Mouse (Mus musculus) neural tube, embryonic 13.5 days (tissue): Measurements from ENCODE around the gene Wars2. TPM values are rescaled to one million over a fixed set of nuclear protein-coding genes. Genes with fewer than 3 reads are reported as not detected.

Source experiments
- ATAC-seq: fragments of 200-750 bp; cut with Nextera tagmentation; 2 replicates; pipeline ENCODE4 v1.8.0; 2017; ENCODE audit warnings: low read depth, mild to moderate bottlenecking, moderate TSS enrichment, moderate library complexity
- H3K27ac ChIP-seq: fragments of 300-500 bp; sonication (generic); replicated peaks from 2 replicates; pipeline ENCODE4 v1.5.1; 2015; ENCODE audit warnings: moderate library complexity, mild to moderate bottlenecking, inconsistent platforms
- H3K27me3 ChIP-seq: fragments of 300-500 bp; sonication (generic); 2 replicates; pipeline ENCODE4 v1.6.1; 2015; ENCODE audit warnings: mild to moderate bottlenecking, inconsistent platforms
- H3K36me3 ChIP-seq: fragments of 300-500 bp; sonication (generic); 2 replicates; pipeline ENCODE4 v1.6.1; 2015; ENCODE audit warnings: mild to moderate bottlenecking, inconsistent platforms
- H3K4me1 ChIP-seq: fragments of 300-500 bp; sonication (generic); replicated peaks from 2 replicates; pipeline ENCODE4 v1.6.1; 2015; ENCODE audit warnings: inconsistent platforms
- H3K4me2 ChIP-seq: fragments of 300-500 bp; sonication (generic); 2 replicates; pipeline ENCODE4 v1.6.1; 2015; ENCODE audit warnings: inconsistent platforms, mild to moderate bottlenecking, moderate library complexity
- H3K4me3 ChIP-seq: fragments of 300-500 bp; sonication (generic); 2 replicates; pipeline ENCODE4 v1.5.1; 2015; ENCODE audit warnings: mild to moderate bottlenecking, inconsistent platforms
- H3K9ac ChIP-seq: fragments of 300-500 bp; sonication (generic); 2 replicates; pipeline ENCODE4 v1.6.1; 2015; ENCODE audit warnings: moderate library complexity, mild to moderate bottlenecking, inconsistent platforms
- H3K9me3 ChIP-seq: fragments of 300-500 bp; sonication (generic); 2 replicates; pipeline ENCODE4 v1.6.1; 2016; ENCODE audit warnings: inconsistent platforms
- WGBS: fragments of 180-500 bp; shearing (Covaris S2); methylation state at CpG from one replicate; pipeline ENCODE4 v1.1.7; 2015; 5-methylcytosine and 5-hydroxymethylcytosine counted together
- polyA plus RNA-seq: library from polyadenylated mRNA; unstranded; fragments of >200 nt; fragmentation: Nextera tagmentation; extraction: Ambion mirVana; gene quantifications from 2 replicates; pipeline ENCODE4 v1.2.1, GENCODE M21; 2015

The Wars2 gene
- polyA plus RNA-seq, 1 experiment from 2014 or later: 6.3 TPM

- H3K9ac ChIP-seq: no peak overlapping the region
- H3K4me2 ChIP-seq: no peak overlapping the region
- H3K9me3 ChIP-seq: peaks cover 10% of the 10 kb centered on the region; the same call in 1 of the 2 replicates
- H3K27me3 ChIP-seq: no peaks in the 10 kb centered on the region
- no peak overlapping the region for H3K4me3 ChIP-seq
- 0 out of 2 replicates have a peak, but pooled peaks cover 2% of the 10 kb centered on the region for H3K36me3 ChIP-seq
- ATAC-seq: peak; percentile 36; the same call in 1 of the 2 replicates
- WGBS: 67% methylated on average over 1 of the region's 1 CpGs
- H3K27ac ChIP-seq: no peak overlapping the region
- H3K4me1 ChIP-seq: peaks cover 9% of the 10 kb centered on the region; the same call in 1 of the 2 replicates
These were observed 16.1 kb downstream of the Wars2 start for GRCm38 (mm10) chr3:99156987-99157386.

GRCm38 (mm10) chr3:99157451-99158015 is 16.7 kb downstream of the Wars2 start:
- peaks cover 10% of the 10 kb centered on the region; the same call in 1 of the 2 replicates for H3K9me3 ChIP-seq
- no peak overlapping the region for H3K4me3 ChIP-seq
- peaks cover 9% of the 10 kb centered on the region; the same call in 1 of the 2 replicates for H3K4me1 ChIP-seq
- no peak overlapping the region for H3K4me2 ChIP-seq
- 0 out of 2 replicates have a peak, but pooled peaks cover 2% of the 10 kb centered on the region for H3K36me3 ChIP-seq
- 43% methylated on average over 4 of the region's 4 CpGs for WGBS
- H3K27ac ChIP-seq: peak overlapping the region; percentile 56; the same call in 1 of the 2 replicates
- H3K9ac ChIP-seq: 0 out of 2 replicates have a peak overlapping the region, but pooled peaks have one; percentile 5
- no peak for ATAC-seq
- H3K27me3 ChIP-seq: no peaks in the 10 kb centered on the region

- H3K27ac ChIP-seq: no peak overlapping the region
- 91% methylated on average over 3 of the region's 3 CpGs for WGBS
- no peak for ATAC-seq
- no peak overlapping the region for H3K4me2 ChIP-seq
- H3K36me3 ChIP-seq: 0 out of 2 replicates have a peak, but pooled peaks cover 2% of the 10 kb centered on the region
- no peak overlapping the region for H3K4me3 ChIP-seq
- peaks cover 10% of the 10 kb centered on the region; the same call in 1 of the 2 replicates for H3K9me3 ChIP-seq
- no peak overlapping the region for H3K9ac ChIP-seq
- no peaks in the 10 kb centered on the region for H3K27me3 ChIP-seq
- peaks cover 9% of the 10 kb centered on the region; the same call in 1 of the 2 replicates for H3K4me1 ChIP-seq
These were observed 19.1 kb downstream of the Wars2 start for GRCm38 (mm10) chr3:99160016-99160415.

GRCm38 (mm10) chr3:99162191-99162590 is 21.3 kb downstream of the Wars2 start:
- Histone ChIP-seq H3K4me2 (no peak overlapping the region), H3K27ac (no peak overlapping the region), H3K36me3 (0 out of 2 replicates have a peak, but pooled peaks cover 2% of the 10 kb centered on the region), H3K9ac (no peak overlapping the region), H3K9me3 (0 out of 2 replicates have a peak, but pooled peaks cover 10% of the 10 kb centered on the region), H3K4me3 (no peak overlapping the region), H3K4me1 (peaks cover 6% of the 10 kb centered on the region; the same call in 1 of the 2 replicates), H3K27me3 (no peaks in the 10 kb centered on the region)
- ATAC-seq: no peak
- 89% methylated on average over 2 of the region's 2 CpGs for WGBS

GRCm38 (mm10) chr3:99167734-99168133 is 26.9 kb downstream of the Wars2 start:
- WGBS: 68% methylated on average over 4 of the region's 4 CpGs
- H3K9me3 ChIP-seq: no peaks in the 10 kb centered on the region
- ATAC-seq: no peak

GRCm38 (mm10) chr3:99173178-99173577 is 32.3 kb downstream of the Wars2 start:
- Histone ChIP-seq H3K9ac (no peak overlapping the region), H3K36me3 (no peaks in the 10 kb centered on the region), H3K27ac (no peak overlapping the region), H3K27me3 (no peaks in the 10 kb centered on the region), H3K9me3 (no peaks in the 10 kb centered on the region), H3K4me1 (peaks cover 9% of the 10 kb centered on the region), H3K4me2 (no peak overlapping the region), H3K4me3 (no peak overlapping the region)
- WGBS: 88% methylated on average over 5 of the region's 5 CpGs
- ATAC-seq: no peak

More at GRCm38 (mm10) chr3:99167734-99168133, 26.9 kb downstream of the Wars2 start:
- H3K4me2 ChIP-seq: no peak overlapping the region
- no peaks in the 10 kb centered on the region for H3K4me1 ChIP-seq
- H3K27me3 ChIP-seq: no peaks in the 10 kb centered on the region
- H3K4me3 ChIP-seq: no peak overlapping the region
- no peaks in the 10 kb centered on the region for H3K36me3 ChIP-seq
- no peak overlapping the region for H3K27ac ChIP-seq
- no peak overlapping the region for H3K9ac ChIP-seq

GRCm38 (mm10) chr3:99174658-99175304 is 33.9 kb downstream of the Wars2 start:
- no peaks in the 10 kb centered on the region for H3K27me3 ChIP-seq
- peaks cover 9% of the 10 kb centered on the region for H3K4me1 ChIP-seq
- no peaks in the 10 kb centered on the region for H3K36me3 ChIP-seq
- H3K4me3 ChIP-seq: no peak overlapping the region
- H3K9ac ChIP-seq: 0 out of 2 replicates have a peak overlapping the region, but pooled peaks have one; percentile 27
- WGBS: 18% methylated on average over 9 of the region's 9 CpGs
- H3K27ac ChIP-seq: no peak overlapping the region; the same call in 1 of the 2 replicates
- no peaks in the 10 kb centered on the region for H3K9me3 ChIP-seq
- H3K4me2 ChIP-seq: peak overlapping the region; percentile 24; the same call in 1 of the 2 replicates
- ATAC-seq: peak; percentile 81

- Histone ChIP-seq H3K4me2 (no peak overlapping the region), H3K4me3 (no peak overlapping the region), H3K4me1 (no peaks in the 10 kb centered on the region), H3K36me3 (no peaks in the 10 kb centered on the region), H3K27ac (no peak overlapping the region), H3K9ac (no peak overlapping the region), H3K27me3 (no peaks in the 10 kb centered on the region), H3K9me3 (no peaks in the 10 kb centered on the region)
- ATAC-seq: no peak
- 77% methylated on average over 17 of the region's 17 CpGs for WGBS
These were observed 42.6 kb downstream of the Wars2 start for GRCm38 (mm10) chr3:99183355-99184016.

GRCm38 (mm10) chr3:99184373-99184772 is 43.5 kb downstream of the Wars2 start:
- no peaks in the 10 kb centered on the region for H3K36me3 ChIP-seq
- H3K27me3 ChIP-seq: no peaks in the 10 kb centered on the region
- no peaks in the 10 kb centered on the region for H3K4me1 ChIP-seq
- H3K27ac ChIP-seq: no peak overlapping the region
- 72% methylated on average over 1 of the region's 1 CpGs for WGBS
- ATAC-seq: no peak
- H3K9ac ChIP-seq: no peak overlapping the region
- no peak overlapping the region for H3K4me3 ChIP-seq
- no peaks in the 10 kb centered on the region for H3K9me3 ChIP-seq
- no peak overlapping the region for H3K4me2 ChIP-seq

GRCm38 (mm10) chr3:99188097-99188496 is 47.2 kb downstream of the Wars2 start:
- no peak overlapping the region for H3K4me2 ChIP-seq
- H3K9me3 ChIP-seq: no peaks in the 10 kb centered on the region
- ATAC-seq: no peak
- no peak overlapping the region for H3K9ac ChIP-seq
- H3K4me1 ChIP-seq: no peaks in the 10 kb centered on the region
- no peaks in the 10 kb centered on the region for H3K36me3 ChIP-seq
- H3K27me3 ChIP-seq: no peaks in the 10 kb centered on the region
- no peak overlapping the region for H3K4me3 ChIP-seq
- 90% methylated on average over 1 of the region's 1 CpGs for WGBS
- no peak overlapping the region for H3K27ac ChIP-seq

- WGBS: 91% methylated on average over 4 of the region's 4 CpGs
- Histone ChIP-seq H3K4me2 (no peak overlapping the region), H3K27me3 (no peaks in the 10 kb centered on the region), H3K9ac (no peak overlapping the region), H3K9me3 (no peaks in the 10 kb centered on the region), H3K4me1 (no peaks in the 10 kb centered on the region), H3K27ac (no peak overlapping the region), H3K36me3 (no peaks in the 10 kb centered on the region), H3K4me3 (no peak overlapping the region)
- no peak for ATAC-seq
These were observed 52.7 kb downstream of the Wars2 start for GRCm38 (mm10) chr3:99193576-99193975.

GRCm38 (mm10) chr3:99203331-99203730 is 62.5 kb downstream of the Wars2 start:
- Histone ChIP-seq H3K4me1 (no peaks in the 10 kb centered on the region), H3K9ac (no peak overlapping the region), H3K4me2 (no peak overlapping the region), H3K4me3 (no peak overlapping the region), H3K9me3 (no peaks in the 10 kb centered on the region), H3K27ac (no peak overlapping the region), H3K27me3 (no peaks in the 10 kb centered on the region), H3K36me3 (no peaks in the 10 kb centered on the region)
- no peak for ATAC-seq
